Mouse (Mus musculus): ENCODE results near the gene Gm42791. TPM values are rescaled to one million over a fixed set of nuclear protein-coding genes. Genes with fewer than 3 reads are reported as not detected.

Gene Gm42791
- polyA plus RNA-seq, 2 experiments from 2014 or later: not detected

GRCm38 (mm10) chr5:148977698-148978457 is 17.1 kb downstream of the Gm42791 start:
- no peak for ATAC-seq

- ATAC-seq: peak; percentile 92
Measured at GRCm38 (mm10) chr5:148976876-148977275, 18.1 kb downstream of the Gm42791 start.

- ATAC-seq: no peak
Measured at GRCm38 (mm10) chr5:148975035-148975434, 19.9 kb downstream of the Gm42791 start.

GRCm38 (mm10) chr5:148973019-148973668 is 21.8 kb downstream of the Gm42791 start:
- ATAC-seq: no peak

- ATAC-seq: no peak
Measured at GRCm38 (mm10) chr5:148972167-148972566, 22.8 kb downstream of the Gm42791 start.

GRCm38 (mm10) chr5:148969648-148970047 is 25.3 kb downstream of the Gm42791 start:
- ATAC-seq: no peak

- ATAC-seq: no peak
Measured at GRCm38 (mm10) chr5:148968958-148969576, 25.9 kb downstream of the Gm42791 start.

- no peak for ATAC-seq
Measured at GRCm38 (mm10) chr5:148968179-148968578, 26.8 kb downstream of the Gm42791 start.

- ATAC-seq: no peak
Measured at GRCm38 (mm10) chr5:148966395-148966794, 28.6 kb downstream of the Gm42791 start.

GRCm38 (mm10) chr5:148965691-148966333 is 29.1 kb downstream of the Gm42791 start:
- no peak for ATAC-seq

- no peak for ATAC-seq
Measured at GRCm38 (mm10) chr5:148965089-148965591, 29.8 kb downstream of the Gm42791 start.

GRCm38 (mm10) chr5:148964251-148964650 is 30.7 kb downstream of the Gm42791 start:
- ATAC-seq: no peak

- no peak for ATAC-seq
Measured at GRCm38 (mm10) chr5:148960211-148960610, 34.7 kb downstream of the Gm42791 start.

GRCm38 (mm10) chr5:148959068-148959990 is 35.6 kb downstream of the Gm42791 start:
- peak; percentile 96 for ATAC-seq

- no peak for ATAC-seq
Measured at GRCm38 (mm10) chr5:148958355-148958754, 36.6 kb downstream of the Gm42791 start.

- no peak for ATAC-seq
Measured at GRCm38 (mm10) chr5:148956898-148957535, 37.9 kb downstream of the Gm42791 start.

- ATAC-seq: no peak
Measured at GRCm38 (mm10) chr5:148956091-148956490, 38.9 kb downstream of the Gm42791 start.

GRCm38 (mm10) chr5:148955575-148955974 is 39.4 kb downstream of the Gm42791 start:
- no peak for ATAC-seq

GRCm38 (mm10) chr5:148954314-148955060 is 40.5 kb downstream of the Gm42791 start:
- no peak for ATAC-seq

- ATAC-seq: no peak
Measured at GRCm38 (mm10) chr5:148953098-148953497, 41.8 kb downstream of the Gm42791 start.

Measured in activated CD4-positive, CD25-positive, alpha-beta regulatory T cell, adult 4 months (primary cell).